22 mouse cellular contexts compared by ENCODE assay signal in the genomic region with DNA sequence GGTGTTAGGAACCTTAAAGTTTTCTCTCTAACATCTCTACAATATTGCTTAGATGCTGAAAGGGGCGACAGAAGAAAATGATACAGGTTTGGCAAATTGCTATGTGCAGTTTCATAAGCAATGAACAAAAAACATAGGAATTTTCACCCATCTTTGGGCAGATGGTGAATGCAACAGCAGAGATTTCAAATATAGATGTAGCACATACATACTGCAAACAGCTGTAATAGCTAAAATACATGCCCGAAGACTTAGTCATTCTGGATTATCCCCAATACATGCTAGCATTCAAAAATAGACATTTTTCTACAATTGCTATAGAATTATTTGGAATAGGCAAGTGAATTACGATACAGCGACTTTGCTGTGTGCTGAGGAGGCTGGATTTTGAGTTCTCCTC.
DNase-seq lines count a peak whose midpoint lies in the region; ATAC-seq and TF ChIP-seq lines count a peak whose summit lies in the region.
"Had no signal": no experiment of that assay in that cellular context is flagged by ENCODE, and none has a peak within 500 bp of the region (broad histone marks: within the 10 kb centered on the region; RNA-seq: fewer than 3 reads in every experiment).

No protein-coding gene starts in this region.

- peak; percentile 8 for DNase-seq in forebrain, postnatal 0 days
- peak; percentile 13 for DNase-seq in left cerebral cortex, adult 11 months (ENCODE audit: low spot score)
- DNase-seq in left cerebral cortex, postnatal 36 days (ENCODE audit: low spot score in 2 of 2), result no peak
- peak; percentile 45 for DNase-seq in midbrain, embryonic 11.5 days (ENCODE audit: low spot score, missing footprints)
- DNase-seq in midbrain, postnatal 0 days (ENCODE audit: low spot score), result no peak
- peak; percentile 65 for DNase-seq in telencephalon, adult 2 months (ENCODE audit: low read depth, low spot score)
- DNase-seq in lung, adult 18-20 months, result no peak
- DNase-seq: adrenal gland, postnatal 14 days; cerebellum, adult 18-20 months; cerebellum, adult 9-11 months; cerebellum, postnatal 36 days; gastrocnemius, postnatal 10 days; heart, adult 18-20 months; heart, postnatal 14 days had no signal

- no peak overlapping the region for H3K4me3 ChIP-seq in forebrain, postnatal 0 days (ENCODE audit: low read depth, low read length)
- no peak overlapping the region for H3K4me3 ChIP-seq in forebrain, embryonic 16.5 days (replicated peaks; ENCODE audit: low read length)
- no peak overlapping the region for H3K4me3 ChIP-seq in midbrain, embryonic 11.5 days (ENCODE audit: low read depth, low read length)
- no peak overlapping the region for H3K4me3 ChIP-seq in midbrain, postnatal 0 days (ENCODE audit: low read depth, low read length)
- H3K4me3 ChIP-seq: embryonic facial prominence, embryonic 13.5 days; heart, embryonic 15.5 days had no signal

- ATAC-seq in forebrain, postnatal 0 days, result no peak
- no peak for ATAC-seq in forebrain, embryonic 16.5 days
- ATAC-seq in midbrain, embryonic 11.5 days (ENCODE audit: low FRiP score), result no peak
- no peak for ATAC-seq in midbrain, postnatal 0 days (ENCODE audit: low FRiP score)
- ATAC-seq: activated CD4-positive, CD25-positive, alpha-beta regulatory T cell, adult 4 months; forebrain, embryonic 14.5 days; Patski had no signal

- no peak for TF ChIP-seq CTCF in forebrain, postnatal 0 days (IDR thresholded peaks at IDR 0.05; ENCODE audit: low read depth)
- no peak for TF ChIP-seq CTCF in midbrain, postnatal 0 days (IDR thresholded peaks at IDR 0.05)

- intact Hi-C loops in left cerebral cortex, postnatal 36 days (cut with DNase I), result no loop called here

- H3K36me3 ChIP-seq in forebrain, postnatal 0 days (ENCODE audit: insufficient read depth), result no peaks in the 10 kb centered on the region
- no peaks in the 10 kb centered on the region for H3K36me3 ChIP-seq in forebrain, embryonic 16.5 days (ENCODE audit: control insufficient read depth, insufficient read depth)
- H3K36me3 ChIP-seq in midbrain, embryonic 11.5 days (ENCODE audit: control insufficient read depth, insufficient read depth, low read length), result no peaks in the 10 kb centered on the region
- H3K36me3 ChIP-seq in midbrain, postnatal 0 days (ENCODE audit: insufficient read depth, low read length), result no peaks in the 10 kb centered on the region
- H3K36me3 ChIP-seq: embryonic facial prominence, embryonic 13.5 days; heart, embryonic 15.5 days had no signal

- H3K9me3 ChIP-seq in forebrain, postnatal 0 days (ENCODE audit: low read length), result no peaks in the 10 kb centered on the region
- H3K9me3 ChIP-seq in forebrain, embryonic 16.5 days (ENCODE audit: control insufficient read depth, low read length), result no peaks in the 10 kb centered on the region
- no peaks in the 10 kb centered on the region for H3K9me3 ChIP-seq in midbrain, embryonic 11.5 days (ENCODE audit: control insufficient read depth, low read length)
- H3K9me3 ChIP-seq in midbrain, postnatal 0 days (ENCODE audit: low read length), result no peaks in the 10 kb centered on the region
- H3K9me3 ChIP-seq: embryonic facial prominence, embryonic 13.5 days; heart, embryonic 15.5 days had no signal

- H3K4me2 ChIP-seq in forebrain, postnatal 0 days (ENCODE audit: low read depth), result no peak overlapping the region
- H3K4me2 ChIP-seq in forebrain, embryonic 16.5 days (ENCODE audit: low read length), result no peak overlapping the region
- no peak overlapping the region for H3K4me2 ChIP-seq in midbrain, embryonic 11.5 days
- H3K4me2 ChIP-seq in midbrain, postnatal 0 days (ENCODE audit: low read depth, low read length, poor library complexity, severe bottlenecking), result no peak overlapping the region
- H3K4me2 ChIP-seq: embryonic facial prominence, embryonic 13.5 days; heart, embryonic 11.5 days; heart, embryonic 15.5 days; hindbrain, embryonic 14.5 days had no signal

- H3K4me1 ChIP-seq in forebrain, postnatal 0 days (ENCODE audit: insufficient read depth), result no peaks in the 10 kb centered on the region
- no peaks in the 10 kb centered on the region for H3K4me1 ChIP-seq in forebrain, embryonic 16.5 days (replicated peaks; ENCODE audit: control insufficient read depth, insufficient read depth, low read length)
- no peaks in the 10 kb centered on the region for H3K4me1 ChIP-seq in midbrain, embryonic 11.5 days (ENCODE audit: control insufficient read depth, insufficient read depth, low read length)
- H3K4me1 ChIP-seq in midbrain, postnatal 0 days (ENCODE audit: insufficient read depth, low read length), result no peaks in the 10 kb centered on the region
- H3K4me1 ChIP-seq: embryonic facial prominence, embryonic 13.5 days; heart, embryonic 15.5 days had no signal

- 88% methylated on average over 4 of the region's 4 CpGs for WGBS in forebrain, postnatal 0 days
- 90% methylated on average over 4 of the region's 4 CpGs for WGBS in forebrain, embryonic 16.5 days
- WGBS in midbrain, embryonic 11.5 days, result 86% methylated on average over 4 of the region's 4 CpGs
- 94% methylated on average over 4 of the region's 4 CpGs for WGBS in midbrain, postnatal 0 days

- no peak overlapping the region for H3K9ac ChIP-seq in forebrain, postnatal 0 days
- H3K9ac ChIP-seq in forebrain, embryonic 16.5 days (replicated peaks; ENCODE audit: low read depth, low read length), result no peak overlapping the region
- no peak overlapping the region for H3K9ac ChIP-seq in midbrain, embryonic 11.5 days (ENCODE audit: low read length)
- H3K9ac ChIP-seq in midbrain, postnatal 0 days (replicated peaks; ENCODE audit: low read length, poor library complexity, severe bottlenecking), result no peak overlapping the region
- H3K9ac ChIP-seq: embryonic facial prominence, embryonic 13.5 days; heart, embryonic 15.5 days; hindbrain, embryonic 14.5 days had no signal

- H3K27me3 ChIP-seq in forebrain, postnatal 0 days (ENCODE audit: insufficient read depth, low read length), result no peaks in the 10 kb centered on the region
- H3K27me3 ChIP-seq in forebrain, embryonic 16.5 days (replicated peaks; ENCODE audit: control insufficient read depth, insufficient read depth, low read length), result no peaks in the 10 kb centered on the region
- H3K27me3 ChIP-seq in midbrain, embryonic 11.5 days (ENCODE audit: control insufficient read depth, insufficient read depth, low read length), result no peaks in the 10 kb centered on the region
- H3K27me3 ChIP-seq in midbrain, postnatal 0 days (ENCODE audit: insufficient read depth, low read length), result no peaks in the 10 kb centered on the region
- H3K27me3 ChIP-seq: embryonic facial prominence, embryonic 13.5 days; heart, embryonic 15.5 days; Patski had no signal

- H3K27ac ChIP-seq in forebrain, postnatal 0 days (ENCODE audit: low read depth, low read length), result no peak overlapping the region
- no peak overlapping the region for H3K27ac ChIP-seq in forebrain, embryonic 16.5 days (ENCODE audit: low read length)
- no peak overlapping the region for H3K27ac ChIP-seq in midbrain, embryonic 11.5 days (ENCODE audit: low read depth, low read length)
- no peak overlapping the region for H3K27ac ChIP-seq in midbrain, postnatal 0 days (ENCODE audit: low read depth, low read length)
- H3K27ac ChIP-seq: embryonic facial prominence, embryonic 13.5 days; heart, embryonic 15.5 days; hindbrain, embryonic 14.5 days had no signal

Comparison
In these comparisons a context has a peak if more than half of its experiments do, and no peak if none do; other contexts are left out.
1. DNase-seq: peak in forebrain, postnatal 0 days (single experiment), left cerebral cortex, adult 11 months (single experiment), midbrain, embryonic 11.5 days (single experiment) and telencephalon, adult 2 months (single experiment); none in left cerebral cortex, postnatal 36 days (0 of 2), midbrain, postnatal 0 days (single experiment) and lung, adult 18-20 months (0 of 2).